Mouse (Mus musculus): Measurements from ENCODE around the gene Nlgn3. TPM values are rescaled to one million over a fixed set of nuclear protein-coding genes. Genes with fewer than 3 reads are reported as not detected.
A peak's percentile ranks its signal among the peaks of the same experiment; 100 is the strongest.
"Not testable (repeated sequence)": the region's sequence is repeated elsewhere in the genome, so short reads cannot be mapped to it uniquely, and the experiment has no call there.

Gene Nlgn3
- total RNA-seq, 2 experiments from 2014 or later = 0.59 to 0.91 TPM

DNA sequence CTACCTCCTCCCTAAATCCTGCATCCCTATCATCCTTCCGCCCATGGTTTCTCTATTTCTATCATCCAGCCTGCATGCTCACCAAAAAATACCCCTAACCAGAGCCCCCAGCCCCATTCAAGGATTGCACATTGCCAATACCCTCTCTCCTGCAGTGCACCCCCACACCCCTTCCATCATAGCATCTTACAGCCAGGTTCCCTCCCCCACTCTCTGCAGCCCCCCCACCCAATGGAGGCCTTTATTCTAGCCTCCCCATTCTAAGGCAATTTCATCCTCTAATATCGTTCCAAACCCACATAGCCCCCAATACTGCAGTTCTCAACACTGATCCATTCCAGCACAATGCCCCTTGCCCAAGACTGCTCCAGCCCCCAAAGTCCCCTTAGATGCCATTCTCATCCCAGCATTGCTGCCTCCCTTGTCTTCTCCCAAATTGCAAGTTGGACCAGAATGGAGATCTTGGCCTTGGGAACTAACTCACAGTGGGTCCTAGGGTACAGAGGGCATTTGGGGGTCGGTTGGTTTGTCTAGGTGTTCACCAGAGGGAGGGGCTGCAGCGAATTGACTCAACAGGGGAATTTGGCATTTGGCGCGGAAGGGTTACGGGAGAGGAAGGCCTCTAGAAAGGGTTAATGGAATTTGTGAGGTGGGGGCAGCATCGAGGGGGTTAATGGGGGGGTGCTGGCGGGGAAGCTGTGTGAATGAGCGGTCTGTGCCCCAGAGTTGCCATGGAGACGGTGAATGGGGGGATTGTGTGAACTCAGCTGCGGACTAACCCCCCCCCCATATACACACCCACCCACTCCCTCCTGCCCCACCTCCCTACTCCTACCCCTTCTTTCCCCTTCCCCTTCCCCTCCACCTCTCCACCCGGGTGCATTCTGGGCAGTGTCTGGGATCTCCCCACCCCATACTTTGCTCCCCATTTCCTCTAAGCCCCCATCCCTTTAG lies 782 bp downstream of the Nlgn3 start:
- DNase-seq (ENCODE audit: low spot score) = no peak
- intact Hi-C loops (cut with DNase I) = no loop called here

DNA sequence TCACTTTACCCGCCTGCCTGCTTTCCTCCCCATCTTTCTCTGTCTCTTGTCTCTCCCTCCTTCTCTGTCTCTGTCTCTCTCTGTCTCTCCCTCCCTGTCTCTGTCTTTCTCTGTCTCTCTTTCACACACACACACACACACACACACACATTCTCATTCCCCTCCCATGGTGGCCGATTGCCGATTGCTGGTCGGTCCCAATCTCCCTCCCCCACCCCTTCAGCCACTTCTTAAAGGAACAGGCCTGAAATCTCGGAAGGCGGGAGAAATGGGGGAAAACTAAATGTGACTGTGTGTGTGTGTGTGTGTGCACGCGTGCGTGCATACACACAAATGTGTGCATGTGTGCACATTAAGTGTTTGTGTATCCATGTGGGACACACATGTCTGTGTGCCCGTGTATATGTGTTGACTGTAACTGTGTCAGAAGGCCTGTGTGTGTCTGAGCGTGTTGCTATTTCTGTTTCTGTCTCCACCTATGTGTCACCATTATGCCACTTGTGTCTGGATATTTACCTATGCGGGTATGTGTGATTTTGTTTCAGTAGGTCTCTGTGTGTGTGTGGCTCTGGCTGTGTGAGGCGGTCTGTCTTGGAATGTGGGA lies 1.6 kb downstream of the Nlgn3 start:
- intact Hi-C loops (cut with DNase I) = no loop called here
- no peak for DNase-seq (ENCODE audit: low spot score)

GRCm38 (mm10) chrX:101301654-101302053 lies 2.7 kb downstream of the Nlgn3 start:
- intact Hi-C loops (cut with DNase I) = no loop called here
- DNase-seq (ENCODE audit: low spot score) = no peak

- intact Hi-C loops (cut with DNase I) = no loop called here
- DNase-seq (ENCODE audit: low spot score) = no peak
Measured at GRCm38 (mm10) chrX:101304646-101305045, 5.7 kb downstream of the Nlgn3 start.

DNA sequence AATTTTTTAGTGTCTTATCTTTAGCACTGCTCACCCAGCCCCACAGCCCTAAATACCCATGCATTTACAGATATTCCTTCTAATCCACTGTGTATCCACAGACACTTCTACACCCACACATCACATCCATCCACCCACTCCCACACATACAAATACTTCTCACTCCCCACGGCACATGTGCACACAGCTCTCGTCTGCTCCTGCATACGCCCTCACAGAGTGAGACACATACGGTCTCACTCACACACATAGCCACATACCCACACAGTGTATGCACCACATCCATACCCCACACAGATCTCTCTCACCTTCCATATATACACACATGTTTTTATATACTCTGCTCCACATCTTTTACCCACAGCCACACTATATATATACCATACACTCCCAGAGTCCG lies 10.3 kb downstream of the Nlgn3 start:
- intact Hi-C loops (cut with DNase I) = no loop called here
- no peak for DNase-seq (ENCODE audit: low spot score)

DNA sequence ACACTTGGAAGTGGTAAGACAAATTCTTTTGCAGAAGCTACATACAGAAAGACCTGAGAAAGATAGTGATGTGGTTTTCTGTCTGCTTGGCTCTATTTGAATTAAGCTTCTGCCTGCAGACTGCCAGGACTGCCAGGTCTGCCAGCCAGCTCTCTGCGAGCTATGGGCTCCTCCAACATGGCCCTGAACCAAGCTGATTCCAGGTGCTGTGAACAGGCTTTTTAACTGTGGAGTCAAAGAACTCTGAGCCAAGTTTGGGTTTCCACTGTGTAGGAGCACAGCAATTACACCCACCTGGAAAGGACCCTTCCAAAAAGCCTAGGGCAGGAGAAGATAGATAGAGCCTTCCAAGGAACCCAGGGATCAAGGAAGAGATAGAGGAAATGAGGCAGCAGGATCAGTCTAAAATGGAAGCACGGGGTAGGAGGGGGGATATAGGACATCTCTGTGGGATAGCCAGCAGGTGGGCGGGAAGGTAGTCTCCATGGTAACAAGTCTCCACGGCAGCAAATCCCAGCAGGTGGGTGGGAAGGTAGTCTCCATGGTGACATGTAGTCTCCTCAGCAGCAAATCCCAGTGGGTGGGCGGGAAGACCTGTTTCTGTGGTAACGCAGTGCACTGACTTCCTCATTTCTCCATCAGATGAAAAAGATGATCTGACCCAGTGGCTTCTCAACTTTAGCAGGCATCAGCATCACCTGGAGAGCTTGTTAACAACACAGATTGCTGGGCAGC lies 14.8 kb downstream of the Nlgn3 start:
- DNase-seq (ENCODE audit: low spot score) = no peak
- intact Hi-C loops (cut with DNase I) = no loop called here

DNA sequence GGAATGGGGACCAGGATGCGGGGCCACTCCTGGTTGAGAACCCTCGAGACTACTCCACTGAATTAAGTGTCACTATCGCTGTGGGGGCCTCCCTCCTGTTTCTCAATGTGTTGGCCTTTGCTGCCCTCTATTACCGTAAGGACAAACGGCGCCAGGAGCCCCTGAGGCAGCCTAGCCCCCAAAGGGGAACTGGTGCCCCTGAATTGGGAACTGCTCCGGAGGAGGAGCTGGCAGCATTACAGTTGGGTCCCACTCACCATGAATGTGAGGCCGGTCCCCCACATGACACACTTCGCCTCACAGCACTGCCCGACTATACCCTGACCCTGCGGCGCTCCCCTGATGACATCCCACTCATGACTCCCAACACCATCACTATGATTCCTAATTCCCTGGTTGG lies 20.8 kb downstream of the Nlgn3 start:
- intact Hi-C loops (cut with DNase I) = no loop called here
- no peak for DNase-seq (ENCODE audit: low spot score)

GRCm38 (mm10) chrX:101325989-101326899 lies 27.3 kb downstream of the Nlgn3 start:
- no peak for DNase-seq (ENCODE audit: low spot score)
- intact Hi-C loops (cut with DNase I) = no loop called here

DNA sequence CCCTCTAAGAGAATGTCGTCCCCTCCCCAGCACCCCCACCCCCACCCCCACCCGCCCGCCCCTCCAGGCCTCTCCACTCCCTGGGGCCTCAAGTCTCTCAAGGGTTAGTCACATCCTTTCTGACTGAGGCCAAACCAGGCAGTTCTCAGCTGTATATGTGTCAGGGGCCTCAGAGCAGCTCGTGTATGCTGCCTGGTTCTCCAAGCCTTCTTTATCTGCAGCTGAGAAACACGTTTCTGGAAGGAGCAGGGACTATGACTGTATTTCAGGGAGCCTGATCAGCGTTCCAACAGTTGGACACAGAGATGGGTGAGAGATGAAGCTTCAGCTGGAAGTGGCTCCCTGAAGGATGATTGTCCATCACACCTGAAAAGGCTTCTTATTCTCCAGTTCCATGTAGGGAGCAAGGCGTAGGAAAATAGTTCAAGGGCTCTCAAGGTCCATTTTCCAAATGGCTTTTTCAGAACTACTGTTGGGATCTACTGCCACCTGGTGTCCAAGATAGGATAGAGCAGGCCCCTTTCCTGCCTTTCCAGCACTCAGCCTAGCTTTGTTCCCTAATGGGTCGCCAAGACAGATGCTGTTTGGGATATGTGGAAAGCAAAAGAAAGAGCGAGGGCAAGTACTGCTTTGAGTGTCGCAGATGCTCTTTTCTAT lies 30.5 kb downstream of the Nlgn3 start:
- DNase-seq (ENCODE audit: low spot score) = peak; percentile 7
- intact Hi-C loops (cut with DNase I) = loop anchor here (1.0 to 10.0 kb wide), 2 partner anchors 105 to 197 kb away; partner anchors contain the start of gene Snx12

GRCm38 (mm10) chrX:101332031-101332374 lies 33.0 kb downstream of the Nlgn3 start:
- no peak for DNase-seq (ENCODE audit: low spot score)
- intact Hi-C loops (cut with DNase I) = loop anchor here (2.0 to 10.0 kb wide), 2 partner anchors 89 to 107 kb away; partner anchors contain the start of genes Snx12 and Zmym3

GRCm38 (mm10) chrX:101332375-101333211 lies 33.6 kb downstream of the Nlgn3 start:
- intact Hi-C loops (cut with DNase I) = loop anchor here (2.0 to 10.0 kb wide), 2 partner anchors 88 to 108 kb away; partner anchors contain the start of genes Snx12 and Zmym3
- DNase-seq (ENCODE audit: low spot score) = peak; percentile 86

DNA sequence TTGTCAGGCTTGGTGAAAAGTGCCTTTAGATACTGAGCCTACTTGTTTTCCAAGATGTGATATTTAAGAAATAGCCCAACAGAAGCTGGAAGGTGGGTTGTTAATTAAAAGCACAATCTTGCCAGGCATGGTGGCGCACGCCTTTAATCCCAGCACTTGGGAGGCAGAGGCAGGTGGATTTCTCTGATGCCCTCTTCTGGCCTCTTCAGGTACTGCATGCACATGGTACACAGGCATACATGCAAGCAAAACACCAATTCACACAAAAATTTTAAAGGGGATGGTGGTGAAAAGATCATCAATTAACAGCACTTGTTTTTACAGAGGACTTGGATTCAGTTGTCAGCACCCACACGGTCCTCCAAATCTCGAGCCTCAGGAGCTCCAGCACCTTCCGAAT lies 35.6 kb downstream of the Nlgn3 start:
- no peak for DNase-seq (ENCODE audit: low spot score)
- intact Hi-C loops (cut with DNase I) = loop anchor here (10.0 kb wide), 1 partner anchor 110 kb away; the partner anchor contains the start of gene Snx12

DNA sequence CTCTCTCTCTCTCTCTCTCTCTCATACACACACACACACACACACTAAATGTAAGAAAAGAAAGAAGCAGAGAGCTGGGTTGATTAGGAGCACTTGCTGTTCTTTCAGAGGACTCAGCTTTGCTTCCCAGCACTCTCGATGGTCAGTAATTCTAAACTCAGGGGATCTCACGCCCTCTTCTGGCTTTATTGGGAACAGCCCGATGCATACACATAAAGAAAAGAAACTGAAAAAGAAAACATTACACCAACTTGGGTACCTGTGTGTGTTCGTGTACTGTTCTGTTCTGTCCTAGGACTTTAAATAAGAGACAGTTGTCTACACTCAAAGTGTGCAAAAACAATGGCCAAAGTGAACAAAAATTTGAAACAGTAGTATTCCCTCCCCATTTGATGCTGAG lies 39.7 kb downstream of the Nlgn3 start:
- intact Hi-C loops (cut with DNase I) = loop anchor here (10.0 kb wide), 1 partner anchor 114 kb away; the partner anchor contains the start of gene Snx12
- DNase-seq (ENCODE audit: low spot score) = no peak

DNA sequence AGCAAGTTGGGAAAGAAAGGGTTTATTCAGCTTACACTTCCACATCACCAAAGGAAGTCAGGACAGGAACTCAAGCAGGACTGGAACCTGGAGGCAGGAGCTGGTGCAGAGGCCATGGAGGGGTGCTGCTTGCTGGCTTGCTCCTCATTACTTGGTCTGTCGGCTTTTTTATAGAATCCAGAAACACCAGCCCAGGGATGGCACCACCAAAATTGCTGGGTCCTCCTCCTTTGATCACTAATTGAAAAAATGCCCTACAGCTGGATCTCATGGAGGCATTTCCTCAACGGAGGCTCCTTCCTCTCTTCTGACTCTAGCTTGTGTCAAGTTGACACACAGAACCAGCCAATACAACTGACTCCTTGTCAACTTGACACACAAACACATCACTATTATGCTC lies 43.9 kb downstream of the Nlgn3 start:
- intact Hi-C loops (cut with DNase I) = not testable (repeated sequence)

GRCm38 (mm10) chrX:101345456-101345855 lies 46.5 kb downstream of the Nlgn3 start:
- intact Hi-C loops (cut with DNase I) = no loop called here

More for the DNA sequence above, 43.9 kb downstream of the Nlgn3 start:
- DNase-seq (ENCODE audit: low spot score) = not testable (repeated sequence)

GRCm38 (mm10) chrX:101346475-101346874 lies 47.5 kb downstream of the Nlgn3 start:
- intact Hi-C loops (cut with DNase I) = no loop called here
- no peak for DNase-seq (ENCODE audit: low spot score)

More at GRCm38 (mm10) chrX:101345456-101345855, 46.5 kb downstream of the Nlgn3 start:
- no peak for DNase-seq (ENCODE audit: low spot score)

DNA sequence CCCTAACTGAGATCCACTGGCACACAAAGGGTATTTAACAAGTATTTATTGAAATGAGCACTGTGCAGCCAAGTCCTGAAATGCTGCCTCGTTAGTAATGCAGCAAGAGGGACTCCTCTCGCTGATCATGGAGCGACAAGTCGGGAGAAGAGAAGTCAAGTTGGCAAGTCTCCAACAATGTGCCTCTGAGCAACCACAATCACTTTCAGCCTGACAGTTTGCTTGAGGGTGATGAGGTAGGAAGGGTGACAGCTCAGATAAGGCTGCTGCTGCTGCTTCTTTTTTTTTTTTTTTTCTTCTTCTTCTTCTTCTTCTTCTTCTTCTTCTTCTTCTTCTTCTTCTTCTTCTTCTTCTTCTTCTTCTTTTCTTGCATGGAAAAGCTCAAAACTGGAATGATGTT lies 52.2 kb downstream of the Nlgn3 start:
- intact Hi-C loops (cut with DNase I) = no loop called here

DNA sequence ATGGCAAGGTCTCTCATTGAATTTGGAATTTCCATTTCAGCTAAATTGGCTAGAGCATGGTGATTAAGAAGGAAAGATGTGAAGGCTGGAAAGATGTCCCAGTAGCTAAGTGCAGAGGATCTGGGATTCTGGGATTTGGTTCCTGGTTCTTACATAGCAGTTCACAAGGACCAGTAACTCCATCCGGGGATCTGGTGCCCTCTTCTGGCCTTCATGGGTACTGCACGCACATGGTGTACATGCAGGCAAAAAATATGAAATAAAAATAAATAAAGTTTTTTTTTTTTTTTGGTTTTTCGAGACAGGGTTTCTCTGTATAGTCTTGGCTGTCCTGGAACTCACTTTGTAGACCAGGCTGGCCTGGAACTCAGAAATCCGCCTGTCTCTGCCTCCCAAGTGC lies 59.9 kb downstream of the Nlgn3 start:
- intact Hi-C loops (cut with DNase I); DNase-seq (ENCODE audit: low spot score): not testable (repeated sequence)

More for the DNA sequence above, 52.2 kb downstream of the Nlgn3 start:
- DNase-seq (ENCODE audit: low spot score) = no peak

Data from heart, postnatal 25 days (tissue).